Mouse (Mus musculus) spleen, postnatal 10 days (tissue): ENCODE measurements around the gene Unc13d.
"Not testable (repeated sequence)": the region's sequence is repeated elsewhere in the genome, so short reads cannot be mapped to it uniquely, and the experiment has no call there.

ENCODE experiments used
- DNase-seq, 2 experiments: peaks; one replicate each; pipeline ENCODE4 v3.0.0; 2021 to 2022; ENCODE audit warnings: low spot score in 2 of 2

The Unc13d gene

DNA sequence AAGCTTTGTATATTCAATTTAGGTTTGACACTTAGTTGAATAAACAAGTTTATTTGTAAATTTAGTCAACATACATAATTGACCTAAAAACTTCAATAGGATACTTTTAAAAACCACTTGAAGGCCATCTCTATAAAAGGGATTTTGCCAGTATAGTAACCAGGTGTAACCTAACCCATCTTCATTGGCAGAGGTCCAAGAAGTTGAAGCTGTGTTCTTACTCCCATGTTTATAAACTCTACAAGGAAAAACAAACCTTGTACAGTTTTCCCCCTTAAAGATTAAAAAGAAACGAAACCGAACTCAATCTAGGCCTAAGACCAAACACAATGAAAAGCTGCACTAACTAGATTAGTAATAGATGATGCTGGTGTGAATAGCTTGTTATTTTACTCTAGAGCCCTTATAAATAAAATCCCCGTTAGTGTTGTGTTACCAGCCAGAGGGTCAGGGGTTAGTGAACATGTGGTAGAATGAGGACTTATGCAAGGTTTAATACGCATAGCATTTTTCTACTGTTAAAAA, 55.4 kb downstream of the Unc13d start:
- no peak for DNase-seq

DNA sequence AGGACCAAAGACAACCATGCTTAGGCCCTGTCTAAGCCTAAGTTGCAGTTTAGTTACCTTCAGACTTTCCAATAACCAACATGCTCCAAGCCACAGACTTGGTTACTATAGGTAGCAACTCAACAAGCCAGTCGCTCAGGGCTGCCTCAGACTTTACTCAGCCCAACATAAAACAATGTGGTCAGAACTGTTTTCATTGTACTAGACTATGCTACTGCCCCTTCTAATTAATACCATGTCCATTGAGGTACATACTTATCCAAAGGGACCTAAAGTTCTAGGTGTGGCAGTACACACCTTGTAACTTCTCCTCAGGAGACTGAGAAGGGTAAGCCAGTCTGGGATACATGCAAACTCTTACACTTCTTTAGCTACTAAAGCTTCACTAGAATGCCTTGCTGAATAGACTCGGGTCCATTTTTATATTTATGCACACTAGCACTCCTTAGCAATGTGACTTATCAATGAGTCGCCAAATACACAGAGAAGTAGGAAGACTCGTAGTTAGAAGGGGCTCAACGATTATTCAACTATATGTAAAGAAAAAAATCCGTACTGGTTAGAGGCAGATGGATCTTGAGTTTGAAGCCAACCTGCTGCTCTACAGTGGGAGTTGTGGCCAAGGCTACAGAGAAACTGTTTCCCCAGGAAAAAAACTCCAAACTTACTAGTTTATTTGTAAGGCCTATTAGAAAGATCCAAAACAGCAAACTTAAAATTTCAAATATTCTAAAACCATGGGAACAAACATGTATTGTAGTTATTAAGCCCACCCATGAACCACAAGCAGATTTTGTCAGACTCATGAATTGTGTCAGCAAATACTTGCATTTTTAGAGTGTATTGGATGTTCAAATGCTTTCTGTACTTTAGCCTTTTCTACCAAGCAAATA, 56.2 kb downstream of the Unc13d start:
- DNase-seq, result peak in 1 of 2 experiments; percentile 29

DNA sequence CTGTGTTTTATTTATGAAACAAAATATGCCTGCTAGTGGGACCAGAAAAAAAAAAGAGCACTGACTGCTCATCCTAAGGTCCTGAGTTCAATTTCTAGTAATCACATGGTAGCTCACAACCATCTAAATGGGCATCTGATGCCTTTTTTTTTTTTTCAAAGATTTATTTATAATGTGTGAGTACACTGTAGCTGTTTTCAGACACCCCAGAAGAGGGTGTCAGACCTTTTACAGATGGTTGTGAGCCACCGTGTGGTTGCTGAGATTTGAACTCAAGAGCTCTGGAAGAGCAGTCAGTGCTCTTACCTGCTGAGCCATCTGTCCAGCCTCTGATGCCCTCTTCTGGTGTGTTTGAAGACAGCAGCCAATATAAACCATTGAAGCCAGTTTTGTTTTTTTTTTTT, 57.2 kb downstream of the Unc13d start:
- DNase-seq, result peak in 1 of 2 experiments; percentile 55

GRCm38 (mm10) chr11:116019976-116020411, 57.8 kb downstream of the Unc13d start:
- peak in 1 of 2 experiments; percentile 53 for DNase-seq

- DNase-seq, result no peak
Observed at GRCm38 (mm10) chr11:116019360-116019791, 58.4 kb downstream of the Unc13d start.

DNA sequence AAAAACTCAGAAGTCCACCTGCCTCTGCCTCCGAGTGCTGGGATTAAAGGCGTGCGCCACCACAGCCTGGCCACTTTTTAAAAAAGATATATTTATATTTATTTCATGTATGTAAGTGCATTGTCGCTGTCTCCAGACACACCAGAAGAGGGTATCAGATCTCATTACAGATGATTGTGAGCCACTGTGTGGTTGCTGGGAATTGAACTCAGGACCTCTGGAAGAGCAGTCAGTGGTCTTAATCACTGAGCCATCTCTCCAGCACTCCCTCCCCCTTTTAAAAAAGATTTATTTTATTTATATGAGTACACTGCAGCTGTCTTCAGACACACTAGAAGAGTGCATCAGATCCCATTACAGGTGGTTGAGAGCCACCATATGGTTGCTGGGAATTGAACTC, 58.9 kb downstream of the Unc13d start:
- DNase-seq, result not testable (repeated sequence)

- peak in 1 of 2 experiments; percentile 62 for DNase-seq
Observed at GRCm38 (mm10) chr11:116018106-116018505, 59.7 kb downstream of the Unc13d start.

DNA sequence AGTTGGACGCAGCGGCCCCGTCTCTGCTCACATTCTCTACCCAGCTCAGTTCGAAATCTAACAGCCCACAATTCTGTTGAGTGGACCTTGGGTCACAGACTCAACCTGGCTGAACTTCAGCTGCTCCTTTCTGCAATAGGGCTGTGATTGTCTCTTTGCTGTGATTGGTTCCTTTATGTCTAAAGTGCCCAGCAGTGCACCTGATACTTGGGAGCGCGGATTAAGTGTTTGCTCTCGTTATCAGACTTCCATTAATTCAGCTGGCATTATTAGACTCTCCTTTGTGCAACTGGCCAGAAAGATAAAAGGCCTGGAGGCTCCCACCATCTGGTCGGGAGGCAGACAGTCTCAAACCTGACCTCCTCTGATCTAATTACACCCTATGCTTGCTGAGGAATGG, 62.9 kb downstream of the Unc13d start:
- DNase-seq, result no peak

DNA sequence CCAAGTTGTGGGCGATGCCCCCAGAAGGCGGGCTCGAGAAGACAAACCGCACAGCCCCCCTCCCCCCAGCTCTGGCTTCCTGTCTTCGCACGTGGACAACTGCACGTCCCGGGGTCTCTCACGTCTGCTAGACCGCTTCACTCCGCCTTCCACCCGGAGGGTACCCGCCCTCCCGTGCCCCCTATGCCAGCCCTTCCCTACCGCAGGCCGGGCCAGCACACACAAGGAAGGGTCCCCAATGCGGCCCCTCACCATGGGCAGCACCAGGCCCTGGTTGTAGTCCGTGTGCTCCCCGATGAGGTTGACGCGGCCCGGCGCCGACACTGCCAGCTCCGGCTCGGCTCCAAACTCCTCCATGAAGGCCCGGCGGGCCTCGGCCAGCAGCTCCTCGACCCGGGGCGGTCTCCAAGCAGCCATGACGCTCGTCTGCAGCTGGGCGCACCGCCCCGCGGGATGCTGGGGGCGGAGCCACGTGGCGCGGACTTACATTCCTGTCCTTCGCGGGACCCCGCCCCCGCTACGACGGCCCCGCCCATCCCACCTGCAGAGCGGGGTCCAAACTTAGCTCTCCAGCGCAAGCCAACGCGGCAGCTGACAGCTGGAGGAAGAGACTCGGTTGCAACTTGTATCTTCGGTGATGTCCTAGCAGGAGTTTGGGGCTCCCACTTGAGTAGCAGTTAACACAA, 65.4 kb downstream of the Unc13d start, which contains the start of gene Galk1:
Galk1 (minus strand) TSS at position 458 of the 686 bp plus-strand sequence.
- DNase-seq, result peak; percentile 64 to 90
